Mouse (Mus musculus): Measurements from ENCODE around the gene Smyd5.

Gene Smyd5

GRCm38 (mm10) chr6:85447351-85447750 lies 15.6 kb downstream of the Smyd5 start:
- 84% methylated on average over 6 of the region's 6 CpGs for WGBS

GRCm38 (mm10) chr6:85450140-85450539 lies 18.4 kb downstream of the Smyd5 start:
- WGBS: 33% methylated on average over 1 of the region's 1 CpGs

- WGBS: 2% methylated on average over 96 of the region's 96 CpGs
Observed at GRCm38 (mm10) chr6:85450697-85451663, 19.2 kb downstream of the Smyd5 start, which contains the start of gene Cct7. Gene Cct7 (plus strand): TSS chr6:85451514.

GRCm38 (mm10) chr6:85451664-85452410 lies 20.0 kb downstream of the Smyd5 start, which contains the start of gene Pradc1:
Gene Pradc1 (minus strand): TSS chr6:85451970.
- 0% methylated on average over 54 of the region's 54 CpGs for WGBS

- 1% methylated on average over 15 of the region's 15 CpGs for WGBS
Observed at GRCm38 (mm10) chr6:85452411-85452665, 20.5 kb downstream of the Smyd5 start.

GRCm38 (mm10) chr6:85452816-85453215 lies 21.0 kb downstream of the Smyd5 start:
- 7% methylated on average over 7 of the region's 7 CpGs for WGBS

- 82% methylated on average over 2 of the region's 2 CpGs for WGBS
Observed at GRCm38 (mm10) chr6:85459621-85460020, 27.8 kb downstream of the Smyd5 start.

GRCm38 (mm10) chr6:85469660-85470430 lies 38.1 kb downstream of the Smyd5 start:
- 61% methylated on average over 5 of the region's 5 CpGs for WGBS

GRCm38 (mm10) chr6:85471962-85472361 lies 40.2 kb downstream of the Smyd5 start:
- 59% methylated on average over 8 of the region's 8 CpGs for WGBS

- 63% methylated on average over 5 of the region's 5 CpGs for WGBS
Observed at GRCm38 (mm10) chr6:85472542-85472941, 40.8 kb downstream of the Smyd5 start.

GRCm38 (mm10) chr6:85475581-85475980 lies 43.8 kb downstream of the Smyd5 start:
- WGBS: 93% methylated on average over 3 of the region's 3 CpGs

- WGBS: 39% methylated on average over 10 of the region's 10 CpGs
Observed at GRCm38 (mm10) chr6:85477366-85477917, 45.7 kb downstream of the Smyd5 start.

- 68% methylated on average over 14 of the region's 14 CpGs for WGBS
Observed at GRCm38 (mm10) chr6:85478416-85478815, 46.6 kb downstream of the Smyd5 start.

GRCm38 (mm10) chr6:85479979-85480378 lies 48.2 kb downstream of the Smyd5 start:
- WGBS: 60% methylated on average over 5 of the region's 5 CpGs

- WGBS: 55% methylated on average over 16 of the region's 16 CpGs
Observed at GRCm38 (mm10) chr6:85480685-85481084, 48.9 kb downstream of the Smyd5 start.

- WGBS: 19% methylated on average over 92 of the region's 92 CpGs
Observed at GRCm38 (mm10) chr6:85483843-85484721, 52.3 kb downstream of the Smyd5 start.

GRCm38 (mm10) chr6:85485738-85486137 lies 53.9 kb downstream of the Smyd5 start:
- WGBS: 29% methylated on average over 2 of the region's 2 CpGs

GRCm38 (mm10) chr6:85488510-85488909 lies 56.7 kb downstream of the Smyd5 start:
- WGBS: 68% methylated on average over 4 of the region's 4 CpGs

GRCm38 (mm10) chr6:85489717-85490116 lies 57.9 kb downstream of the Smyd5 start:
- 86% methylated on average over 3 of the region's 3 CpGs for WGBS

GRCm38 (mm10) chr6:85490252-85490651 lies 58.5 kb downstream of the Smyd5 start:
- WGBS: 41% methylated on average over 4 of the region's 4 CpGs

- WGBS: 97% methylated on average over 3 of the region's 3 CpGs
Observed at GRCm38 (mm10) chr6:85491606-85492005, 59.8 kb downstream of the Smyd5 start.
